In the genomic region with DNA sequence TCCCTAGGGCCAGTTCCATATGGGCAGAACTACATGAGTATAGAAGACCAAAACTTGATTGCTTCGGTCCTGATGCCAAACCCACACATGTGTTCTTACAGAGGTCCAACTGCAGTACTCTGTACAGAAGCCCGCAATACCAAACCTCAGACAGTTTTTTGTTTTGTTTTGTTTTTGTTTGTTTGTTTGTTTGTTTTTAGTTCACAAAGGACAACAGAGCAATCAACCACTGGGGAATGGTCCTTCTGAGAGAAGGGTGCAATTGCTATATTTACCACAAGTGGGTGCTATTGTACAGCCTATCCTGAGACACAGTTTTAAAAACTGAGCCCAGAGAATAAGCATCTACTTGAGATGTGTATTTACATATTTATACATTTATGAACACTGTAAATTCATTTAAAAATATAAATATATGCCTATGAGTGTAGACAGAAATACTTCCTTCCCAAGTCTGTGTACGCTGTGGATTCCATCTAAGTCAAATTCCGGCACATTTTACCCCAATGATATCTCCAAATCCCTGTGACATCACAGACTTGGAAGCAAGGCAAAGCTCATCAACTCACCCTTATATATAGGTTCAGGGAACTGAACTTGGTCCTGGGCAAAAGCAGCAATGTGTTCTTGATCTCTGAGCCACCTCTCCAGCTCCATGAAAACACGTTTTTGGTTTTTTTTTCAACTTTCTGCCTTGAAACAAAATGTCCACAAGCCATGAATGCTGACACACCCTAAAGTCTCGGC, we compare ENCODE assay signal across 8 mouse cellular contexts.
DNase-seq lines count a peak whose midpoint lies in the region; ATAC-seq and TF ChIP-seq lines count a peak whose summit lies in the region.

No protein-coding gene starts in this region.

- WGBS in liver, adult 2 months = 63% methylated on average over 6 of the region's 6 CpGs
- WGBS in liver, embryonic 11.5 days = 58% methylated on average over 6 of the region's 6 CpGs

- peak; percentile 44 for TF ChIP-seq CTCF in liver, adult 2 months (IDR thresholded peaks at IDR 0.05; ENCODE audit: low read depth, low read length)
- peak; percentile 47; the same call in 1 of the 2 replicates for TF ChIP-seq CTCF in cortical plate, adult 2 months (IDR thresholded peaks at IDR 0.05; ENCODE audit: extremely low read depth, insufficient read depth, low read length)

- H3K36me3 ChIP-seq in liver, adult 2 months (ENCODE audit: control insufficient read depth, insufficient read depth, low read length) = no peaks in the 10 kb centered on the region
- no peaks in the 10 kb centered on the region for H3K36me3 ChIP-seq in liver, embryonic 11.5 days (ENCODE audit: control insufficient read depth, insufficient read depth, low read length)

- no peak overlapping the region for H3K9ac ChIP-seq in liver, adult 2 months (ENCODE audit: low read depth, low read length)
- H3K9ac ChIP-seq in liver, embryonic 11.5 days (ENCODE audit: low read depth, low read length) = no peak overlapping the region

- peak; percentile 16 to 25 for DNase-seq in cerebellum, adult 18-20 months
- DNase-seq in cerebellum, adult 9-11 months = no peak
- DNase-seq in liver, adult 2 months (ENCODE audit: extremely low read depth, low read depth, low spot score) = peak; percentile 34
- no peak for DNase-seq in liver, embryonic 11.5 days (ENCODE audit: low spot score)
- DNase-seq in mesoderm, embryonic 11.5 days (ENCODE audit: low read depth, low spot score) = peak; percentile 49
- no peak for DNase-seq in gastrocnemius, postnatal 4 days (ENCODE audit: low spot score in 2 of 2)
- DNase-seq in urinary bladder, adult 2 months (ENCODE audit: low spot score) = no peak

- no peaks in the 10 kb centered on the region for H3K9me3 ChIP-seq in liver, embryonic 11.5 days (ENCODE audit: control insufficient read depth, low read length)

- no peak overlapping the region for H3K4me2 ChIP-seq in liver, embryonic 11.5 days

- ATAC-seq in liver, embryonic 11.5 days (replicated peaks; ENCODE audit: low FRiP score) = no peak

- no peaks in the 10 kb centered on the region for H3K27me3 ChIP-seq in liver, adult 2 months (ENCODE audit: control insufficient read depth, insufficient read depth, low read length)
- H3K27me3 ChIP-seq in liver, embryonic 11.5 days (replicated peaks; ENCODE audit: control insufficient read depth, insufficient read depth, low read length) = no peaks in the 10 kb centered on the region

- no peaks in the 10 kb centered on the region for H3K79me2 ChIP-seq in liver, adult 2 months (ENCODE audit: control insufficient read depth, insufficient read depth, low read length)

- peaks cover 16% of the 10 kb centered on the region for H3K4me1 ChIP-seq in liver, adult 2 months (ENCODE audit: control insufficient read depth, insufficient read depth, low read length)
- no peaks in the 10 kb centered on the region for H3K4me1 ChIP-seq in liver, embryonic 11.5 days (replicated peaks; ENCODE audit: control insufficient read depth, insufficient read depth, low read length)
- no peaks in the 10 kb centered on the region for H3K4me1 ChIP-seq in cortical plate, adult 2 months (ENCODE audit: control insufficient read depth, insufficient read depth, low read length)

- peak overlapping the region; percentile 15 for H3K27ac ChIP-seq in liver, adult 2 months (replicated peaks; ENCODE audit: insufficient read depth, low read depth, low read length)
- no peak overlapping the region for H3K27ac ChIP-seq in liver, embryonic 11.5 days (ENCODE audit: low read depth, low read length)
- no peak overlapping the region for H3K27ac ChIP-seq in cortical plate, adult 2 months (ENCODE audit: insufficient read depth, low read length)

- no peak for TF ChIP-seq POLR2A in liver, adult 2 months (IDR thresholded peaks at IDR 0.05; ENCODE audit: extremely low read depth, insufficient read depth, low read length)
- TF ChIP-seq POLR2A in cortical plate, adult 2 months (IDR thresholded peaks at IDR 0.05; ENCODE audit: extremely low read depth, insufficient read depth, low read length) = no peak

- no peak overlapping the region for H3K4me3 ChIP-seq in liver, adult 2 months (ENCODE audit: insufficient read depth, low read depth, low read length)
- H3K4me3 ChIP-seq in liver, embryonic 11.5 days (ENCODE audit: low read depth, low read length) = no peak overlapping the region
- no peak overlapping the region for H3K4me3 ChIP-seq in cortical plate, adult 2 months (ENCODE audit: insufficient read depth, low read length)

Comparison
In these comparisons a context has a peak if more than half of its experiments do, and no peak if none do; other contexts are left out.
1. DNase-seq: peak in cerebellum, adult 18-20 months (2 of 2), liver, adult 2 months (single experiment) and mesoderm, embryonic 11.5 days (single experiment); none in cerebellum, adult 9-11 months (single experiment), liver, embryonic 11.5 days (single experiment), gastrocnemius, postnatal 4 days (0 of 2) and urinary bladder, adult 2 months (single experiment).